In genomic region chr11:3535406-3535986, GRCm38 (mm10) we compare ENCODE assay signal across 8 mouse cellular contexts. TPM values are rescaled to one million over a fixed set of nuclear protein-coding genes. Genes with fewer than 3 reads are reported as not detected.
DNase-seq lines count a peak whose midpoint lies in the region; ATAC-seq and TF ChIP-seq lines count a peak whose summit lies in the region.

No protein-coding gene starts in this region.

- H3K27me3 ChIP-seq in hindbrain, embryonic 10.5 days (ENCODE audit: insufficient read depth, poor library complexity, severe bottlenecking), result no peaks in the 10 kb centered on the region
- H3K27me3 ChIP-seq in lung, embryonic 16.5 days (ENCODE audit: control insufficient read depth, insufficient read depth, low read depth, low read length), result no peaks in the 10 kb centered on the region
- H3K27me3 ChIP-seq in thymus, adult 2 months (ENCODE audit: control insufficient read depth, insufficient read depth, low read length), result no peaks in the 10 kb centered on the region

- no peak for TF ChIP-seq POLR2A in thymus, adult 2 months (IDR thresholded peaks at IDR 0.05; ENCODE audit: control insufficient read depth, extremely low read depth, insufficient read depth, low read length, poor library complexity)

- peak; percentile 95 for DNase-seq in Muller cell, postnatal 12 days (ENCODE audit: inconsistent ontology term)
- DNase-seq in cerebellum, adult 9-10 months, result peak; percentile 93
- peak; percentile 96 for DNase-seq in hindbrain, embryonic 10.5 days (ENCODE audit: low spot score)
- DNase-seq in layer of hippocampus, adult 9-11 months, result peak; percentile 92
- DNase-seq in ovary, adult 18-20 months (ENCODE audit: low spot score), result peak; percentile 89
- DNase-seq in thymus, adult 2 months, result peak; percentile 96

- peak; percentile 68 for ATAC-seq in frontal cortex, adult (ENCODE audit: low TSS enrichment)
- peak; percentile 87 for ATAC-seq in lung, embryonic 16.5 days (ENCODE audit: low read depth)

- H3K9me3 ChIP-seq in hindbrain, embryonic 10.5 days, result no peaks in the 10 kb centered on the region
- no peaks in the 10 kb centered on the region for H3K9me3 ChIP-seq in lung, embryonic 16.5 days (ENCODE audit: control insufficient read depth, low read length)

- H3K27ac ChIP-seq in hindbrain, embryonic 10.5 days, result peak overlapping the region; percentile 89
- peak overlapping the region; percentile 99 for H3K27ac ChIP-seq in lung, embryonic 16.5 days (ENCODE audit: low read length)
- no peak overlapping the region for H3K27ac ChIP-seq in thymus, adult 2 months (ENCODE audit: control insufficient read depth, insufficient read depth, low read length)

- under 1% methylated on average over 36 of the region's 36 CpGs for WGBS in hindbrain, embryonic 10.5 days
- under 1% methylated on average over 36 of the region's 36 CpGs for WGBS in lung, embryonic 16.5 days
- WGBS in thymus, adult 2 months, result under 1% methylated on average over 36 of the region's 36 CpGs

- peaks cover 42% of the 10 kb centered on the region for H3K36me3 ChIP-seq in hindbrain, embryonic 10.5 days
- H3K36me3 ChIP-seq in lung, embryonic 16.5 days (ENCODE audit: control insufficient read depth, insufficient read depth, low read length), result peaks cover 31% of the 10 kb centered on the region
- no peaks in the 10 kb centered on the region for H3K36me3 ChIP-seq in thymus, adult 2 months (ENCODE audit: control insufficient read depth, insufficient read depth, low read length)

- peaks cover 49% of the 10 kb centered on the region for H3K4me1 ChIP-seq in hindbrain, embryonic 10.5 days (replicated peaks)
- H3K4me1 ChIP-seq in lung, embryonic 16.5 days (replicated peaks; ENCODE audit: control insufficient read depth, insufficient read depth, low read length), result peaks cover 33% of the 10 kb centered on the region
- H3K4me1 ChIP-seq in thymus, adult 2 months (replicated peaks; ENCODE audit: control insufficient read depth, insufficient read depth, low read length), result peaks cover 19% of the 10 kb centered on the region

- TF ChIP-seq CTCF in thymus, adult 2 months (IDR thresholded peaks at IDR 0.05; ENCODE audit: borderline replicate concordance, control insufficient read depth, extremely low read depth, insufficient read depth, low read length, poor library complexity), result peak; percentile 89

- peak overlapping the region; percentile 62 for H3K4me3 ChIP-seq in hindbrain, embryonic 10.5 days
- peak overlapping the region; percentile 75 for H3K4me3 ChIP-seq in lung, embryonic 16.5 days (ENCODE audit: low read length)
- H3K4me3 ChIP-seq in thymus, adult 2 months (ENCODE audit: control insufficient read depth, insufficient read depth, low read length), result peak overlapping the region; percentile 50

- peak overlapping the region; percentile 87 for H3K4me2 ChIP-seq in lung, embryonic 16.5 days (ENCODE audit: low read depth, low read length)

- peak overlapping the region; percentile 83 for H3K9ac ChIP-seq in lung, embryonic 16.5 days (ENCODE audit: low read length)

RNA-seq across cellular contexts. Expression of gene Smtn, which starts 4.9 kb away (rescaled TPM):
- polyA plus RNA-seq in hindbrain, embryonic 10.5 days (2016; fragmentation: Nextera tagmentation; extraction: Ambion mirVana), result 43.2 and 46.1 TPM in 2 replicates
- polyA plus RNA-seq in lung, embryonic 16.5 days (2015; fragmentation: Nextera tagmentation; extraction: Ambion mirVana), result 110 and 121 TPM in 2 replicates
- polyA plus RNA-seq in thymus, adult 2 months (2012; rRNA removed), result 20.8 and 21.2 TPM in 2 replicates

RNA-seq across cellular contexts. Expression of gene Selenom, which starts 21.0 kb away (rescaled TPM):
- 60.3 and 73.5 TPM in 2 replicates for polyA plus RNA-seq in hindbrain, embryonic 10.5 days (2016; fragmentation: Nextera tagmentation; extraction: Ambion mirVana)
- polyA plus RNA-seq in lung, embryonic 16.5 days (2015; fragmentation: Nextera tagmentation; extraction: Ambion mirVana), result 110 and 116 TPM in 2 replicates
- 24.5 and 40.8 TPM in 2 replicates for polyA plus RNA-seq in thymus, adult 2 months (2012; rRNA removed)

RNA-seq across cellular contexts. Expression of gene Inpp5j, which starts 30.9 kb away (rescaled TPM):
- polyA plus RNA-seq in hindbrain, embryonic 10.5 days (2016; fragmentation: Nextera tagmentation; extraction: Ambion mirVana), result 0.21 and 0.37 TPM in 2 replicates
- 1.6 and 1.7 TPM in 2 replicates for polyA plus RNA-seq in lung, embryonic 16.5 days (2015; fragmentation: Nextera tagmentation; extraction: Ambion mirVana)
- polyA plus RNA-seq in thymus, adult 2 months (2012; rRNA removed), result 2.2 and 3.2 TPM in 2 replicates

RNA-seq across cellular contexts. Expression of gene Pla2g3, which starts 47.4 kb away (rescaled TPM):
- 0.99 and 1.5 TPM in 2 replicates for polyA plus RNA-seq in hindbrain, embryonic 10.5 days (2016; fragmentation: Nextera tagmentation; extraction: Ambion mirVana)
- polyA plus RNA-seq in lung, embryonic 16.5 days (2015; fragmentation: Nextera tagmentation; extraction: Ambion mirVana), result 0.38 and 0.52 TPM in 2 replicates
- 1.6 and 1.9 TPM in 2 replicates for polyA plus RNA-seq in thymus, adult 2 months (2012; rRNA removed)
